Mouse (Mus musculus): ENCODE results near the gene Ptpre. TPM values are rescaled to one million over a fixed set of nuclear protein-coding genes. Genes with fewer than 3 reads are reported as not detected.

Ptpre gene
- polyA plus RNA-seq, 1 experiment from 2014 or later, result 2.5 TPM

GRCm38 (mm10) chr7:135634851-135635624, 97.8 kb downstream of the Ptpre start:
- WGBS, result 69% methylated on average over 16 of the region's 16 CpGs
- H3K9me3 ChIP-seq (ENCODE audit: control insufficient read depth, low read length), result no peaks in the 10 kb centered on the region
- no peaks in the 10 kb centered on the region for H3K4me1 ChIP-seq (replicated peaks; ENCODE audit: control insufficient read depth, insufficient read depth, low read length)
- no peak overlapping the region for H3K4me3 ChIP-seq (ENCODE audit: low read length)
- H3K36me3 ChIP-seq (ENCODE audit: control insufficient read depth, insufficient read depth, low read length), result no peaks in the 10 kb centered on the region
- no peak overlapping the region for H3K27ac ChIP-seq (ENCODE audit: low read length)
- H3K9ac ChIP-seq (ENCODE audit: low read length), result no peak overlapping the region
- H3K27me3 ChIP-seq (ENCODE audit: control insufficient read depth, insufficient read depth, low read depth, low read length), result no peaks in the 10 kb centered on the region
- no peak overlapping the region for H3K4me2 ChIP-seq (ENCODE audit: low read depth, low read length)
- no peak for ATAC-seq (ENCODE audit: low read depth)

- no peaks in the 10 kb centered on the region for H3K4me1 ChIP-seq (replicated peaks; ENCODE audit: control insufficient read depth, insufficient read depth, low read length)
- H3K4me2 ChIP-seq (ENCODE audit: low read depth, low read length), result no peak overlapping the region
- no peaks in the 10 kb centered on the region for H3K27me3 ChIP-seq (ENCODE audit: control insufficient read depth, insufficient read depth, low read depth, low read length)
- WGBS, result 54% methylated on average over 13 of the region's 13 CpGs
- H3K9me3 ChIP-seq (ENCODE audit: control insufficient read depth, low read length), result no peaks in the 10 kb centered on the region
- H3K27ac ChIP-seq (ENCODE audit: low read length), result no peak overlapping the region
- H3K36me3 ChIP-seq (ENCODE audit: control insufficient read depth, insufficient read depth, low read length), result no peaks in the 10 kb centered on the region
- no peak for ATAC-seq (ENCODE audit: low read depth)
- no peak overlapping the region for H3K4me3 ChIP-seq (ENCODE audit: low read length)
- no peak overlapping the region for H3K9ac ChIP-seq (ENCODE audit: low read length)
These were observed 100.2 kb downstream of the Ptpre start for GRCm38 (mm10) chr7:135637406-135637980.

GRCm38 (mm10) chr7:135639361-135639760, 102.1 kb downstream of the Ptpre start:
- no peak overlapping the region for H3K4me3 ChIP-seq (ENCODE audit: low read length)
- WGBS, result 48% methylated on average over 2 of the region's 2 CpGs
- H3K36me3 ChIP-seq (ENCODE audit: control insufficient read depth, insufficient read depth, low read length), result no peaks in the 10 kb centered on the region
- no peaks in the 10 kb centered on the region for H3K4me1 ChIP-seq (replicated peaks; ENCODE audit: control insufficient read depth, insufficient read depth, low read length)
- H3K9ac ChIP-seq (ENCODE audit: low read length), result no peak overlapping the region
- ATAC-seq (ENCODE audit: low read depth), result no peak
- no peaks in the 10 kb centered on the region for H3K9me3 ChIP-seq (ENCODE audit: control insufficient read depth, low read length)
- H3K27me3 ChIP-seq (ENCODE audit: control insufficient read depth, insufficient read depth, low read depth, low read length), result no peaks in the 10 kb centered on the region
- no peak overlapping the region for H3K4me2 ChIP-seq (ENCODE audit: low read depth, low read length)
- no peak overlapping the region for H3K27ac ChIP-seq (ENCODE audit: low read length)

DNA sequence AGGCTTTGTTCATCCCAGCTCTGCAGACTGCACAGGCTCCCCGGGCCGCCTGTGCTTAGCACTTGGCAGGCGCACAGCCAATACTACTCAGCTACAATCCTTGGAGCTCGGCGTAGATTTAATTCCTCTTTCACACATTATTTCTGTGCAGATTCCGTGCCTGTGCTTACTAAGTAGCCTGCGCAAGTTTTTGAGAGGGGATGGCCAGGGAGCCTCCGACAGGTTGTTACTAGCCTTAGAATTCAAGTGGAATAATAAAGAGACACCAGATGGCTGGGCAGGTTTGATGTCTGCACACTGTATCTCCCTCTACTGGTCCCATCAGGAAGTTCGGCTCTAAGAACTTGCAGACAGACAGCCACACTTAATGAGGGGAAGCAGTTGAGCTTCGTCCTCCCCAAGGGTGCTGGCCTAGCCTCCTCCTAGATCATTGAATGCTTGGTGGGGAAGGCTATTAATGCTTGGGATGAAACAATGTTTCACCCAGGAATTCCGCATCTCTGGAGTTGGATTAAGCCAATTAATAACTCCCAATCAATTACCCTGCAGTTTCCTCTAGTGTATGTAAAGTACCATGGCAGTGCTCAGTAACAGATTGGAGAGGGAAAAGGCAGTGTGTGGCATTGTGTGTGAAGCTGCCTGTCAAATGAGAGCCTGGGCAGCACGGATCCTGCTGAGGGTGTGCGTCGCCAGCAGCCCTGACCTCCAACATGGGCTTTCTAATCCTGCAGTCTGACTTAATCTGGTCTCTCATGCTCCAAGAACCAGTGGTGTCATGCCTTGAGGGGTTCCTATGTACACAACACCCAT, 104.6 kb downstream of the Ptpre start:
- Histone ChIP-seq H3K9me3 (ENCODE audit: control insufficient read depth, low read length) (no peaks in the 10 kb centered on the region), H3K4me1 (replicated peaks; ENCODE audit: control insufficient read depth, insufficient read depth, low read length) (no peaks in the 10 kb centered on the region), H3K9ac (ENCODE audit: low read length) (no peak overlapping the region), H3K4me3 (ENCODE audit: low read length) (no peak overlapping the region), H3K36me3 (ENCODE audit: control insufficient read depth, insufficient read depth, low read length) (no peaks in the 10 kb centered on the region), H3K27me3 (ENCODE audit: control insufficient read depth, insufficient read depth, low read depth, low read length) (no peaks in the 10 kb centered on the region), H3K4me2 (ENCODE audit: low read depth, low read length) (no peak overlapping the region), H3K27ac (ENCODE audit: low read length) (no peak overlapping the region)
- 53% methylated on average over 14 of the region's 14 CpGs for WGBS
- ATAC-seq (ENCODE audit: low read depth), result no peak

DNA sequence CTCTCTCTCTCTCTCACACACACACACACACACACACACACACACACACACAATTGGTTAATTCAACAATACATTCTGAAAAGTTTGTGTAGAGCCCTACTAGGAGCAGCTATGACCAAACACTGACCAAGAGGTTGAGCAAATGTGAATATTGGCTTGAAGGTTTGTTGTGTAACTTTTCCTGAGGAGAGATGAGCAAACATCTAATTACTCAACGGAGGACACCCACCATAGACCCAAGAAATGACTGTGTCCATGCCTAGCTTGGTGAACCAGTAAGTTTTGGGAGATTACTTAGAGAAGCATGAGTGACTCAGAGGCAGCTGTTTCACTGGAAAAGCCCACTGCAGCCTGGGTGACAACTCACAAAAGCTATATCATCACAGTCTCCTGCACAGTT, 107.2 kb downstream of the Ptpre start:
- 73% methylated on average over 1 of the region's 1 CpGs for WGBS
- no peak overlapping the region for H3K4me3 ChIP-seq (ENCODE audit: low read length)
- H3K27me3 ChIP-seq (ENCODE audit: control insufficient read depth, insufficient read depth, low read depth, low read length), result no peaks in the 10 kb centered on the region
- H3K4me1 ChIP-seq (replicated peaks; ENCODE audit: control insufficient read depth, insufficient read depth, low read length), result no peaks in the 10 kb centered on the region
- no peaks in the 10 kb centered on the region for H3K36me3 ChIP-seq (ENCODE audit: control insufficient read depth, insufficient read depth, low read length)
- H3K4me2 ChIP-seq (ENCODE audit: low read depth, low read length), result no peak overlapping the region
- ATAC-seq (ENCODE audit: low read depth), result no peak
- 0 out of 2 replicates have a peak, but pooled peaks cover 2% of the 10 kb centered on the region for H3K9me3 ChIP-seq (ENCODE audit: control insufficient read depth, low read length)
- no peak overlapping the region for H3K27ac ChIP-seq (ENCODE audit: low read length)
- no peak overlapping the region for H3K9ac ChIP-seq (ENCODE audit: low read length)

DNA sequence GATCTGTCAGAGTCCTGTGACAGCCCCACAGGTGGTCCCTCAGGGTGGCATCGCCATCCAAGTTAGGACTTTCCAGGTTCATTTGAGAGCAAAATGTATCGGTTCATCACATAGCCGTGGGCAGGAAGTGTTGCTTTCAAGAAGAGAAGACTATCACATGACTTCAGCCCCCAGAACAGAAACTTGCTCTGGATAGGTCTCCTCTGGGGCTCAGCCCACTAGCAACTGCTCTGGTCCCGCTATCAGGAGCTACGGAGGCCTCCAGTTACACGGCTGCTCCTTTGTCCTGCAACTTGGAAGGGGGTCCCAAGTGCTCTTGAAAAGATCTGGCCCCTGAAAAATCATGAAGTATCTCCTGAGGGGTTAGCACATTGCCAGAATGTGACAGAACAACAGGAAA, 109.7 kb downstream of the Ptpre start:
- H3K27me3 ChIP-seq (ENCODE audit: control insufficient read depth, insufficient read depth, low read depth, low read length), result no peaks in the 10 kb centered on the region
- no peak overlapping the region for H3K27ac ChIP-seq (ENCODE audit: low read length)
- WGBS, result 43% methylated on average over 6 of the region's 6 CpGs
- ATAC-seq (ENCODE audit: low read depth), result no peak
- no peak overlapping the region for H3K9ac ChIP-seq (ENCODE audit: low read length)
- H3K4me3 ChIP-seq (ENCODE audit: low read length), result no peak overlapping the region
- H3K4me2 ChIP-seq (ENCODE audit: low read depth, low read length), result no peak overlapping the region
- H3K36me3 ChIP-seq (ENCODE audit: control insufficient read depth, insufficient read depth, low read length), result no peaks in the 10 kb centered on the region
- 0 out of 2 replicates have a peak, but pooled peaks cover 2% of the 10 kb centered on the region for H3K9me3 ChIP-seq (ENCODE audit: control insufficient read depth, low read length)
- H3K4me1 ChIP-seq (replicated peaks; ENCODE audit: control insufficient read depth, insufficient read depth, low read length), result peaks cover 3% of the 10 kb centered on the region; the same call in 1 of the 2 replicates

DNA sequence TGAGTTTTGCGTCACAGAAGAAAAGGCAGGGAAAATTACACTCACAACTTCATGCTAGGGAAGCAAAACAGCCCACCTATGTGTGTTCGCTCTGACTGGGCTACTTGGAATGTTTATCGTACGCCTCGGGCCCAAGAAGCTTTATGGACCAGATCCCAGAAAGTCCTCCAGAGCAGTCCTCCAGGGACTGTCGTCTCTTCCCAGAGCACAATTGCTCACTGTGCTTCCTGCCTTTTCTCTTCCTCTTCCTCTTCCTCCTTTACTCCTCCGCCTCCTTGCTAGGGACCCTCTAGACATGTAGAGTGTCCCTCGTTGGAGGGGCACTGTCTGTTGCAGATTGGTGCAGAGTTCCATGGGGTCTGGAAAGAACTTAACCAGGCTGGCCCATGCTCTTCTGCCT, 111.5 kb downstream of the Ptpre start:
- H3K9me3 ChIP-seq (ENCODE audit: control insufficient read depth, low read length), result 0 out of 2 replicates have a peak, but pooled peaks cover 2% of the 10 kb centered on the region
- no peak overlapping the region for H3K27ac ChIP-seq (ENCODE audit: low read length)
- no peaks in the 10 kb centered on the region for H3K27me3 ChIP-seq (ENCODE audit: control insufficient read depth, insufficient read depth, low read depth, low read length)
- WGBS, result 80% methylated on average over 8 of the region's 8 CpGs
- no peak overlapping the region for H3K9ac ChIP-seq (ENCODE audit: low read length)
- H3K4me1 ChIP-seq (replicated peaks; ENCODE audit: control insufficient read depth, insufficient read depth, low read length), result peaks cover 5% of the 10 kb centered on the region; the same call in 1 of the 2 replicates
- H3K4me2 ChIP-seq (ENCODE audit: low read depth, low read length), result no peak overlapping the region
- H3K4me3 ChIP-seq (ENCODE audit: low read length), result no peak overlapping the region
- H3K36me3 ChIP-seq (ENCODE audit: control insufficient read depth, insufficient read depth, low read length), result no peaks in the 10 kb centered on the region
- no peak for ATAC-seq (ENCODE audit: low read depth)

DNA sequence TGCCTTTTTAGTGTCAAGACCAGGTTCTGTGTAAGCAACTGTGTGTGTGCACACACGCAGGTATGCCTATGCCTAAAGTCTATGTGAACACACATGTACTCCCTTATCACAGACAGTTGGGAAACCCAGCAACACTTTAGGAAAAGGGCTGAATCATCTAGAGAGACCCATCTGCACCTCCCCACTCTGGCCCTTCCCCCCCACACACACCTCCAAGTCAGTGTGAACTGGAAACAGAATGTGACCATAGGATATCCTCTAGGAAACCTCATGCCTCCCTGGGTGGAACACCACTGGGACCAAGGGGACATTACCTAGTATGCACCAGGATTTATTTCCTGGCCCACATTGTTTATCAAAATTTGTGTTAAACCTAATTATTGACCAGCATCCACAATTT, 112.0 kb downstream of the Ptpre start:
- no peak overlapping the region for H3K9ac ChIP-seq (ENCODE audit: low read length)
- H3K9me3 ChIP-seq (ENCODE audit: control insufficient read depth, low read length), result 0 out of 2 replicates have a peak, but pooled peaks cover 2% of the 10 kb centered on the region
- no peak overlapping the region for H3K4me3 ChIP-seq (ENCODE audit: low read length)
- no peaks in the 10 kb centered on the region for H3K27me3 ChIP-seq (ENCODE audit: control insufficient read depth, insufficient read depth, low read depth, low read length)
- no peaks in the 10 kb centered on the region for H3K36me3 ChIP-seq (ENCODE audit: control insufficient read depth, insufficient read depth, low read length)
- peaks cover 5% of the 10 kb centered on the region; the same call in 1 of the 2 replicates for H3K4me1 ChIP-seq (replicated peaks; ENCODE audit: control insufficient read depth, insufficient read depth, low read length)
- no peak overlapping the region for H3K27ac ChIP-seq (ENCODE audit: low read length)
- H3K4me2 ChIP-seq (ENCODE audit: low read depth, low read length), result no peak overlapping the region
- 93% methylated on average over 1 of the region's 1 CpGs for WGBS
- ATAC-seq (ENCODE audit: low read depth), result no peak

DNA sequence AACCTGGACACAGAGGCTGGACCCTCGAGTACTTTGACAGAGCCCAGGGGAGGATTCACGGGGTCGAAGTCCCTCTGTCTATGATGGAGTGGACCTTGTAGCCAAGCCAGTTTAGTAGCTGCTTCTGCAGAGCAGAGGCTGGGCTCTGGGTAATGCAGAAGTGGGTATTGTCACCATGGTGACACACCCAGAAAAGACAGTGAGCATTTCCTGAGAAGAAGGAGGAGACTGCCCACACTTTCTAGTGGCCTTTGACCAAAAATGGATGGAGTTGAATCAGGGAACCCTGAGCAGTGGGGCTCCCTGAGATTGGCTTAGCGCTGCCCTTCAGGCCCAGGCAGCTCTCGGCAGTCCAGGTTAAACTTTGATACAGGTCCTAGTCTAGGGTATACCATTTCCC, 112.8 kb downstream of the Ptpre start:
- H3K27ac ChIP-seq (ENCODE audit: low read length), result no peak overlapping the region
- no peak for ATAC-seq (ENCODE audit: low read depth)
- no peak overlapping the region for H3K4me2 ChIP-seq (ENCODE audit: low read depth, low read length)
- no peaks in the 10 kb centered on the region for H3K27me3 ChIP-seq (ENCODE audit: control insufficient read depth, insufficient read depth, low read depth, low read length)
- 0 out of 2 replicates have a peak, but pooled peaks cover 2% of the 10 kb centered on the region for H3K9me3 ChIP-seq (ENCODE audit: control insufficient read depth, low read length)
- 78% methylated on average over 5 of the region's 5 CpGs for WGBS
- no peak overlapping the region for H3K4me3 ChIP-seq (ENCODE audit: low read length)
- no peaks in the 10 kb centered on the region for H3K36me3 ChIP-seq (ENCODE audit: control insufficient read depth, insufficient read depth, low read length)
- H3K4me1 ChIP-seq (replicated peaks; ENCODE audit: control insufficient read depth, insufficient read depth, low read length), result peaks cover 5% of the 10 kb centered on the region; the same call in 1 of the 2 replicates
- no peak overlapping the region for H3K9ac ChIP-seq (ENCODE audit: low read length)
